Mouse (Mus musculus) kidney, embryonic 15.5 days (tissue): ENCODE results near the gene Grik3. TPM values are rescaled to one million over a fixed set of nuclear protein-coding genes. Genes with fewer than 3 reads are reported as not detected.

Source experiments
- ATAC-seq: fragments of 200-750 bp; cut with Nextera tagmentation; replicated peaks from 2 replicates; pipeline ENCODE4 v1.8.0; 2017; ENCODE audit warnings: moderate TSS enrichment; ENCODE audit not compliant: low FRiP score
- H3K27ac ChIP-seq: fragments of 300-500 bp; sonication (generic); 2 replicates; pipeline ENCODE4 v1.5.1; 2015; ENCODE audit warnings: mild to moderate bottlenecking, inconsistent platforms
- H3K27me3 ChIP-seq: fragments of 300-500 bp; sonication (generic); 2 replicates; pipeline ENCODE4 v1.6.1; 2015; ENCODE audit warnings: inconsistent platforms
- H3K36me3 ChIP-seq: fragments of 300-500 bp; sonication (generic); 2 replicates; pipeline ENCODE4 v1.6.1; 2015; ENCODE audit warnings: inconsistent platforms
- H3K4me1 ChIP-seq: fragments of 300-500 bp; sonication (generic); 2 replicates; pipeline ENCODE4 v1.6.1; 2015; ENCODE audit warnings: inconsistent platforms
- H3K4me2 ChIP-seq: fragments of 300-500 bp; sonication (generic); 2 replicates; pipeline ENCODE4 v1.6.1; 2015; ENCODE audit warnings: moderate library complexity, mild to moderate bottlenecking, inconsistent platforms
- H3K4me3 ChIP-seq: fragments of 300-500 bp; sonication (generic); replicated peaks from 2 replicates; pipeline ENCODE4 v1.5.1; 2015; ENCODE audit warnings: mild to moderate bottlenecking, inconsistent platforms
- H3K9ac ChIP-seq: fragments of 300-500 bp; sonication (generic); 2 replicates; pipeline ENCODE4 v1.6.1; 2015; ENCODE audit warnings: mild to moderate bottlenecking, inconsistent platforms
- H3K9me3 ChIP-seq: fragments of 300-500 bp; sonication (generic); replicated peaks from 2 replicates; pipeline ENCODE4 v1.6.1; 2016; ENCODE audit warnings: inconsistent platforms
- whole genome bisulfite sequencing: fragments of 180-500 bp; shearing (Covaris S2); methylation state at CpG from one replicate; pipeline ENCODE4 v1.1.7; 2015; ENCODE audit warnings: mixed read lengths; 5-methylcytosine and 5-hydroxymethylcytosine counted together
- polyA plus RNA-seq: library from polyadenylated mRNA; unstranded; fragments of >200 nt; fragmentation: Nextera tagmentation; extraction: Ambion mirVana; gene quantifications from 2 replicates; pipeline ENCODE4 v1.2.1, GENCODE M21; 2015

Grik3 gene
- polyA plus RNA-seq, 1 experiment from 2014 or later, result 0.05 TPM

DNA sequence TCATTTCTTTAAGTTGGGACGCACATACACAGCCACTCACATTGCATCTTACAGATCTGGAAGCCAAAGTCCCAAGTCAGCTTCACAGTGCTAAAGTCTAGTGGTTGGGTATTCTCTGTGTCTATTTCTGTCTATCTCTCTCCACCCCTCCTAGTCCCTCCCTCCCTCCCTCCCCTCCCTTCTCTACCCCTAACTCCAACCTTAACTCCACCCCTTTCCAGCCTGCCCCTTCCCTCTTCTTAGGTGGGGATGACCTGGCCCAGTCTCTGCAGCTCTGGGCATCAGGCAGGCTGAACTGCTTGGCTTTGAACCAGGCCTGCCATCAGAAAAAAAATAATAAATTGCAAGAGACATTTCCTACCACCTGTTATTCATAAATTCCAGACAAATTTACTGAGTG lies 235.7 kb downstream of the Grik3 start:
- no peak overlapping the region for H3K4me2 ChIP-seq
- no peak for ATAC-seq
- H3K27me3 ChIP-seq, result peaks cover 40% of the 10 kb centered on the region
- H3K9me3 ChIP-seq, result no peaks in the 10 kb centered on the region
- no peak overlapping the region for H3K9ac ChIP-seq
- peaks cover 26% of the 10 kb centered on the region for H3K4me1 ChIP-seq
- H3K4me3 ChIP-seq, result no peak overlapping the region
- H3K27ac ChIP-seq, result no peak overlapping the region
- WGBS, result 88% methylated on average over 1 of the region's 1 CpGs
- no peaks in the 10 kb centered on the region for H3K36me3 ChIP-seq

DNA sequence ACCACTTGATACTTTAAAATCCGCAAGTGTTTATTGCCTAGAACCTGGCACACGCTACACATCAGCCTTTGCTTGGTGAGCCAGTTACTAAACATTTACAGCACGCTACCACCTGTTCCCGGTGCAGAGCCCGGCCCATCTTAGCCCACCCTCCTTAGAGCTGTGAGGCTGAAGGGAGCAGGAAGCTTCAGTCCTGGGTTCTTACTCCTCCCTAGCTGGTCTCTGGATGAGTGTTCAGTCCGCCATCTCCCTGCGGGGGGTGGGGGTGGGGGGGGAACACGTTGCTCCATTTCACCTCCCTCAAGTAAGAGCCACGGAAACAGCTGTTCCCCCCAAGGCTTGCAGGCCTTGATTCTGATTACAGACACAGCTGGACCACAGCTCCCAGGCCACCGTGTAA lies 236.5 kb downstream of the Grik3 start:
- Histone ChIP-seq H3K27me3 (peaks cover 47% of the 10 kb centered on the region), H3K4me3 (no peak overlapping the region), H3K9ac (no peak overlapping the region), H3K27ac (no peak overlapping the region), H3K4me2 (peak overlapping the region; percentile 54; the same call in 1 of the 2 replicates), H3K4me1 (peaks cover 26% of the 10 kb centered on the region), H3K9me3 (no peaks in the 10 kb centered on the region), H3K36me3 (no peaks in the 10 kb centered on the region)
- no peak for ATAC-seq
- 7% methylated on average over 10 of the region's 10 CpGs for WGBS

DNA sequence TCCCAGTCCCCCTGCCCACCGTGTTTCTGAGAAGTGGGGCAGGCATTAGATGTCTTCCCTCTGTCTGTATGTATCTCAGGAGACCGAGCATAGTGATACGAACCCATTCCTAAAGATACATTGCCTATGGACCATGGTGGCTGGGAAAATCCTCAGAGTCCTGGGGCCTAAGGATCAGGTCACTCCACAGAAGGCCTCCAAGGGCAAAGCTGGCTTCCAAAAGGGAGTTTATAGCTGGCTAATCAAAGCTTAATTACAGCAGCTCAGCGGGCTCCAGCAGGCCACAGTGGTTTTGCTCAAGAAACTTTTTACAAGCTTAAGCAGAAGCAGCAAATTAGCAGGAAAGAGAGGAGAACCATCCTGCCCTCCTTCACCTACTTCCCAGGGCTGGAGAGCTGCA lies 237.1 kb downstream of the Grik3 start:
- Histone ChIP-seq H3K4me1 (peaks cover 26% of the 10 kb centered on the region), H3K4me3 (peak overlapping the region; percentile 23; the same call in 1 of the 2 replicates), H3K4me2 (peak overlapping the region; percentile 54), H3K27ac (peak overlapping the region; percentile 37), H3K27me3 (peaks cover 48% of the 10 kb centered on the region), H3K36me3 (no peaks in the 10 kb centered on the region), H3K9me3 (no peaks in the 10 kb centered on the region), H3K9ac (no peak overlapping the region)
- WGBS, result 8% methylated on average over 4 of the region's 4 CpGs
- ATAC-seq, result no peak

DNA sequence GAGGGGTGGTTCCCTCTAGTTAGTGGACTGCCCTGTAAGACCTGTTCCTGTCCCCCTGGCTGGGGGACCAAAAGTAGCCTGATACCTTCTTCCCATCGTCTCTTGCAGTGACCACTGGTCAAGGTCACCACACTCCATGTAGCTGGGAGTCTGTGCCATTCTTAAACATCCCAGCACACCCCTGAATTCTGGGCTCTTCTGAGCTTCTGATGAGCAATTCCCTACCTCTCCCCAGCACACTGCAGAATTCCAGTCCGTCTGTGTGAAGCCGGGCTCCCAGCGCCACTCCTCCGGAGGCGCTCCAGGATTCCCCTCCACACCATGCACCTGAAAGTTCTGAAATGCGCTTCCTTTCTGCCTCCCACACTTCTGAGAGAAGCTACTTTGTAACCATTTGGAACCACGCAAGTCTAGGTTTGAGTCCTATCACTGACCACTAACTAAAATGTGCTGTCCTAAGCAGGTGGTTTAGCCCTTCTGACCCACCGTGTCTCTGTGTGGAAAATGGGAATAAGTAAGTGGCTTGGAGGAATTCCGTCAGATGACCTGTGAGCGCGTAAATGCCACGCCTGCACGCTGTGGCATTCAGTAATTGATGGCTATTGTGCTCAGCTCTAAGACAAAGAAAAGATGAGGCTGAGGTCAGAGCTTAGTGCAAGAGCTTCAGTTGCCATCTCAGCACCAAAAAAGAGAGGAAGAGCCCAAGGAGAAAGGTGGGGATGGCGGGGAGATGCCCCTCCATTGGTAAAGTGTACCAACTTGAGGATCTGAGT lies 237.8 kb downstream of the Grik3 start:
- Histone ChIP-seq H3K27ac (peak overlapping the region; percentile 37), H3K36me3 (no peaks in the 10 kb centered on the region), H3K4me2 (peak overlapping the region; percentile 54), H3K27me3 (peaks cover 48% of the 10 kb centered on the region), H3K9ac (no peak overlapping the region), H3K9me3 (no peaks in the 10 kb centered on the region), H3K4me1 (peaks cover 26% of the 10 kb centered on the region), H3K4me3 (peak overlapping the region; percentile 23)
- WGBS, result 7% methylated on average over 15 of the region's 15 CpGs
- no peak for ATAC-seq

DNA sequence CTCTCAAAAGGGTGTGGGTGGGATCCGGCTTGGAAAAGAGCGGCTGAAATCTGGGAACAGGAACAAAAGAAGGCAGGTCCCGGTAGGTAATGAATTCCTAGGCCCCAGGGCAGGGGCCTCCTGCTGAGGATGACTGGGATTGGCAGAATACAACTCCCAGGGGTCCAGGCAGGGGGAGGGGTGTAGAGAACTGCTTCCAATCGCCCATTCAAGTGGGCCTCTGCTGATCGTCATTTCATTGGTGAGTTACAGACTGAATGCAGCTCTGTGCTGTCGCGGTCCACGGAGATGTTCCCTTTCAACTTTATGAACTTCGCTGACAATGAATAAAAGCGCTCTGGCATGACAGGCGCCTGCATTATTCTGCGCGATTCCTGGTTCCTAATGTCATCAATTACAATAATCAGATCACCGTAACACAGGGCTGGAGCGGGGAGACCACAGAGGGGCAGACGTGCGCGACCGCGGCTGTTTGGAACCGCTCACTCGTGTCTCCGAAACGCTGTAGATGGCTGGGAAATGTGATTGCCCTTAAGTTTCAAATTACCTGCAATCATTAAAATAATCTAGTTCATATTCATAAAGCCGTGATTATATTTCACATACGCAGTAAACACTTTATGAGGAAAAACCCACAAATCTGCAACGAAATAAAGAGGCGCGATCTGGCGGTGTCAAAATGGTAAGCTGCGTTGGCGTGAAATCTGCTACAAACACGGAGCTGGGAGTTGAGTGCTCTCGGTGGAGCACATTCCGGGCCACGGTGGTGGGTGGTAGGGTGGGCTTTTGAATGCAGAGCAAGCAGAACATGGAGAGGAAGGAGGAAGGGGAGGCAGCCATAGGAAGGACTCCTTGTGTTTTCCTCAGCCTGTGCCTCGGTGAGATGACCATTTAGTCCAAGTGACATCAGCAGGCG lies 239.1 kb downstream of the Grik3 start:
- Histone ChIP-seq H3K36me3 (no peaks in the 10 kb centered on the region), H3K4me2 (peak overlapping the region; percentile 54), H3K27me3 (peaks cover 48% of the 10 kb centered on the region), H3K9me3 (no peaks in the 10 kb centered on the region), H3K9ac (no peak overlapping the region), H3K4me1 (peaks cover 26% of the 10 kb centered on the region), H3K4me3 (peak overlapping the region; percentile 23), H3K27ac (0 out of 2 replicates have a peak overlapping the region, but pooled peaks have one; percentile 27)
- WGBS, result 4% methylated on average over 38 of the region's 38 CpGs
- ATAC-seq, result peak; percentile 57; the same call in 1 of the 2 replicates

DNA sequence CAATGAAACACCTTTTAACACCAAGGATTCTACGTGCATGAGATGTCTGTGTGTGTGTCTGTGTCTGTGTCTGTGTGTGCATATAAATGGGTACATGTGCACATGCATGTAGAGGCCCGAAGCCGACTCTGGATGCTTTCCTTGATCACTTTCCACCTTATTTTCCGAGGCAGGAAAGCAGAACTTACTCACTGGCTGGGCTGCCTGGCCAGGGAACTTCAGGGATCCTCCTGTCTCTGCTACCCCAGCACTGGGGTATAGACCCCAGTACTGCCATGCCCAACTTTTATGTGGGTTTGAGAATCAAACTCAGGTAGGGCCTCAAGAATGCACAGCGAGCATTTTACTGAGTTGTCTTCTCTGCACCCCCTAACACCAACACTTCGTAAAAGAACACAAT lies 240.3 kb downstream of the Grik3 start:
- no peaks in the 10 kb centered on the region for H3K9me3 ChIP-seq
- peaks cover 26% of the 10 kb centered on the region for H3K4me1 ChIP-seq
- H3K27ac ChIP-seq, result no peak overlapping the region
- H3K4me2 ChIP-seq, result no peak overlapping the region
- 78% methylated on average over 6 of the region's 6 CpGs for WGBS
- no peak for ATAC-seq
- no peak overlapping the region for H3K9ac ChIP-seq
- no peaks in the 10 kb centered on the region for H3K36me3 ChIP-seq
- peaks cover 47% of the 10 kb centered on the region for H3K27me3 ChIP-seq
- no peak overlapping the region for H3K4me3 ChIP-seq

DNA sequence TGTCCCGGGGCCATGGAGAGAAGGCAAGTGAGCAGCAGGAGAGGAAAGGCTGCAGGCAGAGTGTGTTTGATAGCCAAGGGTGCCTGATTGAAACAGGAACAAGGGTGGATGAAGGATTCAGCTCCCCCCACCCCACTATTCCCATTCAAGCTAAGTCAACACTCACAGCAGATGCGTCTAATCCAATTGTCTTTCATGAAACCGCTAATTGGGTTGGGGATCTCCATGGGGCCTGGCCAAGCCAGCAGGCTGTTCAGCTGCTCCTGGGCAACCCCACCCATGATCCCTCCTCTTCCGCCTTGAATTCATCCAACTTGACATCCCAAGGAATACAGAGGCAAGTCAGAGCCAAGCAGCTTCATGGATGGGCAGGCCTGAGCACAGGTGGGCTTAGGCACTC lies 246.3 kb downstream of the Grik3 start:
- H3K4me1 ChIP-seq, result no peaks in the 10 kb centered on the region
- H3K4me2 ChIP-seq, result no peak overlapping the region
- 77% methylated on average over 4 of the region's 4 CpGs for WGBS
- H3K27ac ChIP-seq, result no peak overlapping the region
- peaks cover 11% of the 10 kb centered on the region for H3K27me3 ChIP-seq
- no peak overlapping the region for H3K4me3 ChIP-seq
- H3K9me3 ChIP-seq, result no peaks in the 10 kb centered on the region
- H3K36me3 ChIP-seq, result no peaks in the 10 kb centered on the region
- no peak for ATAC-seq
- H3K9ac ChIP-seq, result no peak overlapping the region

DNA sequence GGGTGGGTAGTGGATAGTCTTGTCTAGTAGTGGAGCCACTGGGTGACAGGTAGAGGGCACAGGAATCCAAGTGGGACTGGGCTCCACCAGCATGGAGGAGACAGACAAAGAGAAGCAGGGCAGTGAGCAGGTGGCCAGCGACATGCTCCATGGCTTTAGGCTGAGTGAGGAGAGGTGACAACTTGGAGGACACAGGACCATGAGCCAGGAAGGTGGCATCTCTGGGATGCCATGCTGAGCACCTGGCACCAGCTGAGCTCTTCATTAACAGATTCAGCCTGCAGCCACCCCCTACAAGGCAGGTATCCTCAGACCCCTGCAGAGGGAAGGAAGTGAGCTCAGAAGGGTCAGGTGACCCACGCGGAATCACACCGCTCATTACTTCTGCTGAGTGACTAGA lies 248.3 kb downstream of the Grik3 start:
- WGBS, result 81% methylated on average over 4 of the region's 4 CpGs
- no peak overlapping the region for H3K27ac ChIP-seq
- H3K9me3 ChIP-seq, result no peaks in the 10 kb centered on the region
- no peak overlapping the region for H3K4me3 ChIP-seq
- H3K4me1 ChIP-seq, result no peaks in the 10 kb centered on the region
- peaks cover 10% of the 10 kb centered on the region; the same call in 1 of the 2 replicates for H3K27me3 ChIP-seq
- no peak overlapping the region for H3K9ac ChIP-seq
- no peaks in the 10 kb centered on the region for H3K36me3 ChIP-seq
- no peak for ATAC-seq
- H3K4me2 ChIP-seq, result no peak overlapping the region

DNA sequence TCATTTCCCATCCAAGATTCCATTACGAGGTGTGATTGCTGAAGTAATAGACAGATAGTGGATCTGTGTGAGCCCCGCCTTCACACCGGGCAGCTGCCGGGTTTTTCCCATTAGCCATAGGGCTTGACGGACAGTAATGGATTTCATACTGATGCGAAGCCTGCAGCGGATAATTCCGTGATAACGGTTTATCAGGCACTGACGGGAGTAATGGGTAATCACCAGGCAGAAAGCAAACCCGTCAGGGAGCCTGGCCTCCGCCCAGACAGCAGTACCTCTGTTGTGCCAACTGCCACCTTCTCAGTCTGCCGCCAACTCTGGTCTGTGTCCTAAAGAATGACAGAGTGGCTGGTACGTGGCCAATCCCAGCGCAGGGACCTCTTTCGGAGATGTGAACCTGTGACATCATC lies 251.7 kb downstream of the Grik3 start:
- Histone ChIP-seq H3K9me3 (no peaks in the 10 kb centered on the region), H3K4me2 (no peak overlapping the region), H3K9ac (no peak overlapping the region), H3K27ac (no peak overlapping the region), H3K36me3 (no peaks in the 10 kb centered on the region), H3K4me3 (no peak overlapping the region), H3K27me3 (peaks cover 10% of the 10 kb centered on the region; the same call in 1 of the 2 replicates), H3K4me1 (no peaks in the 10 kb centered on the region)
- no peak for ATAC-seq
- 87% methylated on average over 16 of the region's 16 CpGs for WGBS

DNA sequence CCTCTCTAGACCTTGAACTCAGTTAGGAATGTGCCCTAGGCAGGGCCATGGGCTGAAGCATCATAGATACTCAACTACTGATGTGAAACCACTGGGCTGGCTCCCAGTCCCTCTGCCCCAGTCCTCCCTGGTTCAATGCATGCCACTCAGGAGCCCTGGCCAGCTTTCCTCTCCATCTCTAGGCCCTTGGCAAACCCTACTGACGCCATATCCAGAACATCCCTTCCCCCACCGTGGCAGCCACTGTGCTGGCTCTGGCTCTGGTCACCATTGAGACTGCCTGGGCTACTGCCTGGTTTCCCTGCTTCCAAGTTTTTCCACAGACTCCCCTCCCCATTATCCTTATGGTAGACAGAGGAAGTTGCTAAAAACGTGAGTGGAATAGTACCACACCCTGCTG lies 255.4 kb downstream of the Grik3 start:
- no peak overlapping the region for H3K9ac ChIP-seq
- WGBS, result 66% methylated on average over 3 of the region's 3 CpGs
- no peak overlapping the region for H3K4me3 ChIP-seq
- H3K4me1 ChIP-seq, result no peaks in the 10 kb centered on the region
- H3K27me3 ChIP-seq, result peaks cover 6% of the 10 kb centered on the region; the same call in 1 of the 2 replicates
- H3K27ac ChIP-seq, result no peak overlapping the region
- H3K36me3 ChIP-seq, result no peaks in the 10 kb centered on the region
- no peak for ATAC-seq
- H3K9me3 ChIP-seq, result no peaks in the 10 kb centered on the region
- no peak overlapping the region for H3K4me2 ChIP-seq

DNA sequence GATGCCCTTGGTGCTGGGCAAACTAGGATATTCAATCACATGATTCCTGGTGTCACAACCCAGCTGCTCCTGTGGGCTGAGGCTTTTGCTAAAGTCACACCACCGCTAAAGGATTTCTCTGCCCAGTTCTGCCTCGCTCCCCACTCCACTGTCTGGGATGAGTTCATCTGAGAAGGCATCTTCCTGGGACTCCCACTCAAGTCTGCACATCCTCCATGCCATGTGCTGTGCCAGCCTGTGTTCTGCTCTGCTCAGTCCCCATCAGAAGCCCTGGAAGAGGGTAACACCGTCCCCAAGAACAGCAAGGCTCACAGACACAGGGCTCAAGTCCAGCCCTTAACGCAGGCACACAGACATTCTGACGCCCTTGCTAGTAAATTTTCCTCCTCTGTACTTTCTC lies 265.9 kb downstream of the Grik3 start:
- no peak overlapping the region for H3K27ac ChIP-seq
- no peaks in the 10 kb centered on the region for H3K4me1 ChIP-seq
- H3K4me2 ChIP-seq, result no peak overlapping the region
- H3K9ac ChIP-seq, result no peak overlapping the region
- ATAC-seq, result no peak
- no peak overlapping the region for H3K4me3 ChIP-seq
- WGBS, result 77% methylated on average over 5 of the region's 5 CpGs
- no peaks in the 10 kb centered on the region for H3K9me3 ChIP-seq
- no peaks in the 10 kb centered on the region for H3K27me3 ChIP-seq
- H3K36me3 ChIP-seq, result no peaks in the 10 kb centered on the region

DNA sequence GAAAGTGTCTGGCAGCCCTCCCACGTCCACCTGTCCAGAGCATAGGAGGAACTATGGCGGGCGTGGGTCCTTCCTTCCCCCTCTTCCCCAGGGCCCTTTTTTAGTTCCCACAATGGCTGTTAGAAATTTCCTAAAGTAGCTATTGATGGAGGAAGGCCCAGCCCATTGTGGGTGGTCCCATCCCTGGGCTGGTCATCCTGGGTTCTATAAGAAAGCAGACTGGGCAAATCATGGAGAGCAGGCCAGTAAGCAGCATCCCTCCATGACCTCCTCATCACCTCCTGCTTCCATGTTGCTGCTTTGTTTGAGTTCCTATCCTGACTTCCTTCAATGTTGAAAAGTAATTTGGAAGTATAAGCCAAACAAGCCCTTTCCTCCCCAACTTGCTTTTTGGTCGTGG lies 269.8 kb downstream of the Grik3 start:
- 88% methylated on average over 4 of the region's 4 CpGs for WGBS
- H3K27me3 ChIP-seq, result no peaks in the 10 kb centered on the region
- no peak overlapping the region for H3K4me2 ChIP-seq
- no peaks in the 10 kb centered on the region for H3K36me3 ChIP-seq
- no peak overlapping the region for H3K27ac ChIP-seq
- no peak for ATAC-seq
- H3K9ac ChIP-seq, result no peak overlapping the region
- no peaks in the 10 kb centered on the region for H3K4me1 ChIP-seq
- no peaks in the 10 kb centered on the region for H3K9me3 ChIP-seq
- H3K4me3 ChIP-seq, result no peak overlapping the region
